9 mouse cellular contexts compared by ENCODE assay signal in the genomic region with DNA sequence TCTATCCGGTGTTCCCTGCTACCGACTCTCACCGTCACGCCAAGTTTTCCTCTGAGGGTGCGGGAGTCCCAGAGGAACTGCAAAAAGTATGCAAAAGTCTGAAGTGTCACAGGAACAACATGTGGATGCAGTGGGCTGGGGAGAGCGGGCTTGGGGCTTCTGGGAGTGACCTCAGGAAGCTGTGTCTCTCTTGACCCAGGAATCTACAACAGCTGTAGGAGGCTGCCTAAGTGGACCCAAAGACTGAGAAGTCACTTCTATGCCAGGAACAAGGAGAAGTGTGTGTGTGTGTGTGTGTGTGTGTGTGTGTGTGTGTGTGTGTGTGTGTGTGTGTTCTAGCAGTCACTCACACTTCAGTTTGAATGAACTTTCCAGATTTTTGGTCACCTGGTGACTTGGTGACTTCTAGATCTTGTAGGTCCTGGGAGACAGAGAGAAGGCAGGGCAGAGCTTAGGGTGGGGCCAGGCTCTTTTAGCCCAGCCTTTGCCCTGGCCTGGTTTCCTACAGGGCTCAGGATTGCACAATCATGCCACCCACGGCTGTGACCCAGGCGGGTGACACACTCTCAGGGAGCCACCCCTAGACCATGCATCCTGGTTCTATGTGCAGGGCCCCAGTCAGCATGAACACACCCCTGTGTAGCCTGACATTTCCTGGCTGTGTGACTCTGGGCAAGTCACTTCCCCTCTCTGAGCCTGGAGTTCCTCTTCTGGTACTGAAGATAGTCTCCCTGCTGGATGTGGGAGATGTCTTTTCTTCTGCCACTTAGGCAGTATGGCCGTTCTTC.
A peak's percentile ranks its signal among the peaks of the same experiment; 100 is the strongest.
DNase-seq lines count a peak whose midpoint lies in the region; ATAC-seq and TF ChIP-seq lines count a peak whose summit lies in the region.
"Had no signal": no experiment of that assay in that cellular context is flagged by ENCODE, and none has a peak within 500 bp of the region (broad histone marks: within the 10 kb centered on the region; RNA-seq: fewer than 3 reads in every experiment).

No protein-coding gene starts in this region.

- TF ChIP-seq EP300 in heart, adult 2 months (IDR thresholded peaks at IDR 0.05; ENCODE audit: insufficient read depth, low read depth, low read length) = no peak
- no peak for TF ChIP-seq EP300 in stomach, postnatal 0 days (optimal IDR thresholded peaks at IDR 0.05)

- no peaks in the 10 kb centered on the region for H3K36me3 ChIP-seq in heart, adult 2 months (ENCODE audit: control insufficient read depth, insufficient read depth, low read length)
- H3K36me3 ChIP-seq in stomach, postnatal 0 days (ENCODE audit: control insufficient read depth, insufficient read depth, low read length) = no peaks in the 10 kb centered on the region
- H3K36me3 ChIP-seq in hindbrain, embryonic 12.5 days = no peaks in the 10 kb centered on the region
- H3K36me3 ChIP-seq: heart, embryonic 15.5 days had no signal

- H3K27me3 ChIP-seq in heart, adult 2 months (ENCODE audit: control insufficient read depth, insufficient read depth, low read length) = no peaks in the 10 kb centered on the region
- no peaks in the 10 kb centered on the region for H3K27me3 ChIP-seq in stomach, postnatal 0 days (ENCODE audit: control insufficient read depth, insufficient read depth, low read length)
- H3K27me3 ChIP-seq in hindbrain, embryonic 12.5 days = no peaks in the 10 kb centered on the region
- H3K27me3 ChIP-seq: heart, embryonic 15.5 days had no signal

- H3K9me3 ChIP-seq in stomach, postnatal 0 days (ENCODE audit: control insufficient read depth, low read length) = no peaks in the 10 kb centered on the region
- no peaks in the 10 kb centered on the region for H3K9me3 ChIP-seq in hindbrain, embryonic 12.5 days (replicated peaks)
- H3K9me3 ChIP-seq: heart, embryonic 15.5 days had no signal

- H3K4me3 ChIP-seq in heart, adult 2 months = no peak overlapping the region
- no peak overlapping the region for H3K4me3 ChIP-seq in stomach, postnatal 0 days (ENCODE audit: low read depth, low read length)
- no peak overlapping the region for H3K4me3 ChIP-seq in hindbrain, embryonic 12.5 days
- H3K4me3 ChIP-seq: heart, embryonic 15.5 days had no signal

- intact Hi-C loops in heart, adult 2 months (cut with DNase I) = loop anchor here (10.0 kb wide), 1 partner anchor 95 kb away; no protein-coding TSS in a partner anchor

- no peak overlapping the region for H3K9ac ChIP-seq in heart, adult 2 months (ENCODE audit: low read depth, low read length)
- no peak overlapping the region for H3K9ac ChIP-seq in stomach, postnatal 0 days (ENCODE audit: low read length)
- H3K9ac ChIP-seq in hindbrain, embryonic 12.5 days = no peak overlapping the region
- H3K9ac ChIP-seq: heart, embryonic 15.5 days had no signal

- H3K4me2 ChIP-seq in stomach, postnatal 0 days (replicated peaks; ENCODE audit: low read depth) = no peak overlapping the region
- H3K4me2 ChIP-seq in hindbrain, embryonic 12.5 days (replicated peaks) = no peak overlapping the region
- H3K4me2 ChIP-seq: heart, embryonic 15.5 days had no signal

- no peak overlapping the region; the same call in 1 of the 2 replicates for H3K27ac ChIP-seq in heart, adult 2 months
- peak overlapping the region; percentile 49; the same call in 1 of the 2 replicates for H3K27ac ChIP-seq in stomach, postnatal 0 days (replicated peaks)
- H3K27ac ChIP-seq in hindbrain, embryonic 12.5 days = no peak overlapping the region
- H3K27ac ChIP-seq: heart, embryonic 15.5 days had no signal

- H3K4me1 ChIP-seq in heart, adult 2 months (ENCODE audit: control insufficient read depth, insufficient read depth, low read length) = peaks cover 13% of the 10 kb centered on the region
- peaks cover 2% of the 10 kb centered on the region; the same call in 1 of the 2 replicates for H3K4me1 ChIP-seq in stomach, postnatal 0 days (replicated peaks; ENCODE audit: control insufficient read depth, insufficient read depth)
- H3K4me1 ChIP-seq in hindbrain, embryonic 12.5 days = peaks cover 8% of the 10 kb centered on the region

- no peaks in the 10 kb centered on the region for H3K79me2 ChIP-seq in heart, adult 2 months (replicated peaks; ENCODE audit: control insufficient read depth, insufficient read depth, low read length)

- WGBS in heart, adult 2 months = 78% methylated on average over 9 of the region's 9 CpGs
- 68% methylated on average over 9 of the region's 9 CpGs for WGBS in stomach, postnatal 0 days
- 90% methylated on average over 9 of the region's 9 CpGs for WGBS in hindbrain, embryonic 12.5 days

- TF ChIP-seq CTCF in heart, adult 2 months (IDR thresholded peaks at IDR 0.05) = no peak
- TF ChIP-seq CTCF in stomach, postnatal 0 days (IDR thresholded peaks at IDR 0.05; ENCODE audit: low read depth) = no peak

- TF ChIP-seq POLR2A in heart, adult 2 months (IDR thresholded peaks at IDR 0.05; ENCODE audit: insufficient read depth, low read depth, low read length) = no peak

- peak; percentile 60 to 66 for DNase-seq in spleen, postnatal 36 days (ENCODE audit: low spot score in 2 of 2)
- no peak for DNase-seq in spleen, adult 18-20 months
- DNase-seq in heart, adult 2 months = peak; percentile 62 to 80
- DNase-seq in lung, adult 18-20 months = peak; percentile 88 to 89
- DNase-seq in stomach, postnatal 0 days (ENCODE audit: low spot score) = peak; percentile 83
- no peak for DNase-seq in layer of hippocampus, adult 8-10 months (ENCODE audit: low spot score in 2 of 2)
- no peak for DNase-seq in right cerebral cortex, postnatal 14 days

- peak; percentile 89 for ATAC-seq in stomach, postnatal 0 days (ENCODE audit: low FRiP score, low TSS enrichment)
- no peak for ATAC-seq in hindbrain, embryonic 12.5 days (ENCODE audit: low FRiP score)

Comparison
In these comparisons a context has a peak if more than half of its experiments do, and no peak if none do; other contexts are left out.
1. DNase-seq: peak in spleen, postnatal 36 days (2 of 2), heart, adult 2 months (2 of 2), lung, adult 18-20 months (2 of 2) and stomach, postnatal 0 days (single experiment); none in spleen, adult 18-20 months (0 of 2), layer of hippocampus, adult 8-10 months (0 of 2) and right cerebral cortex, postnatal 14 days (single experiment).